Mouse (Mus musculus): ENCODE results near the gene 4930470P17Rik.

- no peak for TF ChIP-seq POLR2A (IDR thresholded peaks at IDR 0.05; ENCODE audit: borderline replicate concordance, extremely low read depth, low read depth, low read length)
- TF ChIP-seq CTCF (IDR thresholded peaks at IDR 0.05; ENCODE audit: insufficient read depth, low read length) = no peak
These were observed 56.1 kb downstream of the 4930470P17Rik start for GRCm38 (mm10) chr2:170545745-170546144.
